Mouse (Mus musculus): ENCODE measurements around the gene Prkar1b.

DNA sequence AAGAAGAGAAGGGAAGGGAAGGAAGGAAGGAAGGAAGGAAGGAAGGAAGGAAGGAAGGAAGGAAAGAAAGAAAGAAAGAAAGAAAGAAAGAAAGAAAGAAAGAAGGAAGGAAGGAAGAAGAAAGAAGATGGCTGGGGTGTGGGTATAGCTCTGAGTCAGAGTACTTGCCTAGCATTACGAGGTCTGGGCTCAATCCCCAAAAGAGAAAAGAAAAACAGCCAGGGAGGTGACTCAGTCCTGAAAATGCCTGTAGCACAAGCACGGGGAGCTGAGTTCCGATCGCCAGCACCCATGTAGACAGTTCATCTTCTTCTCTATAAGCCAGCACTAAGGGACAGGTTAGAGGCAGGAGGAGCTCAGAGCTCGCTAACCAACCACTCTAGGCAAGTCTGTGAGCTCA lies 39.9 kb upstream of the Prkar1b start:
- TF ChIP-seq CTCF (conservative IDR thresholded peaks at IDR 0.05; ENCODE audit: low read length) (no peak), POU5F1 (IDR thresholded peaks at IDR 0.05; ENCODE audit: borderline replicate concordance, low read length) (no peak)
